Mouse (Mus musculus): ENCODE results near the gene Cd37. TPM values are rescaled to one million over a fixed set of nuclear protein-coding genes. Genes with fewer than 3 reads are reported as not detected.

Cd37 gene
- total RNA-seq, 2 experiments from 2014 or later, result 2.5 to 2.6 TPM

- no peak for DNase-seq
- intact Hi-C loops (cut with DNase I), result no loop called here
These were observed 3.2 kb downstream of the Cd37 start for GRCm38 (mm10) chr7:45235656-45236180.

- peak; percentile 59 for DNase-seq
- intact Hi-C loops (cut with DNase I), result no loop called here
These were observed 3.9 kb downstream of the Cd37 start for GRCm38 (mm10) chr7:45234922-45235571.

GRCm38 (mm10) chr7:45234333-45234841, 4.5 kb downstream of the Cd37 start:
- intact Hi-C loops (cut with DNase I), result no loop called here
- no peak for DNase-seq

- intact Hi-C loops (cut with DNase I), result no loop called here
- peak; percentile 81 for DNase-seq
These were observed 5.2 kb downstream of the Cd37 start for GRCm38 (mm10) chr7:45233580-45234332.

DNA sequence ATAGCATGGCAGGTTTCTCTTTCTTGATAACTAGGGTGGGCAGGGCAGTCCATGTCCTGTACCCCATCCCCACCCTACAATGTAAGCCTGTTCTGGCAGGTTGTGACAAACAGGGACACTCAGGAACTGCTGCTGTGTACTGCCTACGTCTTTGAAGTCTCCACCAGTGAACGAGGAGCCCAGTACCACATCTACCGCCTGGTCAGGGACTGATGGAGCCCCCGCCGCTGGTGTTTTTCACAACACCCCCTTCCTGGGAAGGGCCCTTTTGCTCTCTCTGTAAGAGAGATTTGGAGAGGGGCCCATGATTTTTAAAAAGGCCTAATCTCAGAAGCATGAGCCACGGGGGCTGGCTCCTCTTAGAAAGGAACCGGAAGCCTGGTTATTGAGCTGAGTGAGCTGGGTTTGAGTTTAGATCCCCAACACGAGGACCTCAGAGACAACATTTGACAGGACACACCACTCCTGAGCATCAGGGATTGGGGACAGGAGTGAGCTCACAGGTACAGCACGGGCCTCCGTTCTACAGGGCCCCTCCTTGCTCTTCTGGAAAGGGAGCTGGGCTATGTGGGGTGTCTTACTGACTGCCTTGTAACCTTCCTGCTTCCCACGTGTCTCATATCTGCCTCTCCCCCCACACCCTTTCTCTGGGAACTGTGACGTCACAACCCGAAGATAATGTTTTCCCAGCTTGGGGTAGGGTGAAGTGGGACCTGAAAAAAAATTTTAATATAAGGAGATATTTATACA, 6.0 kb downstream of the Cd37 start:
- DNase-seq, result no peak

GRCm38 (mm10) chr7:45231941-45232340, 7.0 kb downstream of the Cd37 start:
- intact Hi-C loops (cut with DNase I), result no loop called here

More for the DNA sequence above, 6.0 kb downstream of the Cd37 start:
- intact Hi-C loops (cut with DNase I), result no loop called here

DNA sequence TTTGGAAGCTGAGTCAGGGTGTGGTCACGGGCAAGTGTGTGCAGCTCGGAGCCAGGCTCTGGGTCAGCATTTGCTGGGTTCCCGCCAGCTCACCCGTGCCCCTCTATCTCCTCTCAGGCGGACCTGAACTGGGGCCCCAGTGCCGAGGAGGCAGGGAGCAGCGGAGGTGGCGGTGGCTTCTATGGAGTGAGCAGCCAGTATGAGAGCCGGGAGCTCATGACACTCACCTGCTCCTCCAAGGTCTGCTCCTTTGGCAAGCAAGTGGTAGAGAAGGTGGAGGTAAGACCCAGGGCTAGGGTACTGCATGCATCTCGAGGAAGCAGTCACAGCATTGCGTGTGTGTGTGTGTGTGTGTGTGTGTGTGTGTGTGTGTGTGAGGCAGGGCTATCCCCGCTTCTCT, 7.7 kb downstream of the Cd37 start:
- no peak for DNase-seq
- intact Hi-C loops (cut with DNase I), result no loop called here

More at GRCm38 (mm10) chr7:45231941-45232340, 7.0 kb downstream of the Cd37 start:
- DNase-seq, result no peak

DNA sequence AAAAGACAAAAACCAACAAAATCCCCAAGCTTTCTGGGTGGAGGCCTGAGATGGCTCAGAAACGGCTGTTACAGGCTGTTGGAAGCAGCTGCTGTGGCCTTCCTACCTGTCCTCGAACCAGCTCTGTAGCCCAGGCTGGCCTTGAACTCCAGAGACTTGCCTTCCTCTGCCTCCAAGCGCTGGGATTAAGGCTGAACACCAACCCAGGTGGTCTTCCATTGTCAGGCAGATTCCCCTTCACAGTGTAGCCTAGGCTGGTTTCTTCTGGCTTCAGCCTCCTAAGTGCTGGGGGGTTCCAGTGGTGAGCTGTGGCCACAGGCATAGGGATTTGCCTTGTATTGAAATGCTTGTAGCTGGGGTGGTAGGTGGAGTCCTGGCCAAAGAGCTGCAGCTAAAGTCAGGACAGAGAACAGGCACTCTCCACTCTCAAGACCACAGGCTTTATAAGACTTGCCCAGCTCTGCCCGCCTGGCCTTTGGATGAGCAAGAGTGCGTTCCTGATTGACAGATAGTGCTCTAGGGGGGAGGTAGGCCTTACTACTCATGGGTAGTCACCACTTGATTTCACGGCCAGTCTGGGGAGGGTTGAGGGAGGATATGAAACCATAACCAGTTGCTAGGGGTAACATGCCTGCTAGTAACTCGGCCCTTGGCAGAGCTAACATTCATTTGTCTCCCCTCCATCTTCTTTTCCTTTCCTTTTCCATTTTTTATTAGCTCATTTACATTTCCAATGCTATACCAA, 9.3 kb downstream of the Cd37 start:
- intact Hi-C loops (cut with DNase I), result no loop called here
- DNase-seq, result no peak

- intact Hi-C loops (cut with DNase I), result no loop called here
- no peak for DNase-seq
These were observed 9.9 kb downstream of the Cd37 start for GRCm38 (mm10) chr7:45229046-45229445.

DNA sequence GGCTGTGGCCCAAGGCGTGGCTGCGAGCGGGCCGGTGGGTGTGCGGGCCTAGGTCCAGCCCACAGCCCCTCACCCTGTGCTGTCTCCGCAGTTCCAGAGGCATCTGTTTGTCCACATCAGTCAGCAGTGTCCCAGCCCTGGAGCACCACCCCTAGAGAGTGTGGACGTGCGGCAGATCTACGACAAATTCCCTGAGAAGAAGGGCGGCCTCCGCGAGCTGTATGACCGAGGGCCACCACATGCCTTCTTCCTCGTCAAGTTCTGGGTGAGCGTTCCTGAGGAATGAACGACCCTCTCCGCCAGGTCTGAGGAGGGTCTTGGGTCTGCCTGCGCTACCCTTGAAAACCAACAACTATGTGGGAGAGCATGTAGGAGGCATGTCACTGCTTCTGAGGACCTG, 10.4 kb downstream of the Cd37 start:
- intact Hi-C loops (cut with DNase I), result no loop called here

DNA sequence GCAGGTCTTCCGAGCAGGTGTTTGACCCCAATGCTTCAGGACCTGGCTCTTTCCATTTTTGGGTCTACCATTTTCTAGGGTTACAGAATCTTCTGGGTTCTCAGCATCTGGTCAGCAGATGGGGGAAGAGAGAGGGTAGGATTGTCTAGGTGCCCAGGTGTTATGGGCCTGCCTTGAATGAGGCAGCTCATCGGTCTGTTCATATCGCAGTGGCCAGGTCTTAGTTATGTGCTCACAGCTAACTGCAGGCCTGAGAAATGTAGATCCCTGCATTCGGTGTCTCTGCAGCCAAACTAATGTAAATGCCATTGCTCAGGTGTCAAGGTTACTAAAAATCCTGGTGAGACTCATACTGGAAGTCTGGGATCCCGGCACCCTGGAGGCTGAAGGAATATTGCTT, 12.5 kb downstream of the Cd37 start:
- no peak for DNase-seq
- intact Hi-C loops (cut with DNase I), result no loop called here

More for the DNA sequence above, 10.4 kb downstream of the Cd37 start:
- no peak for DNase-seq

GRCm38 (mm10) chr7:45224826-45225225, 14.1 kb downstream of the Cd37 start:
- DNase-seq, result no peak
- intact Hi-C loops (cut with DNase I), result no loop called here

- intact Hi-C loops (cut with DNase I), result no loop called here
These were observed 17.2 kb downstream of the Cd37 start for GRCm38 (mm10) chr7:45221680-45222079.

GRCm38 (mm10) chr7:45216442-45217183, 22.3 kb downstream of the Cd37 start:
- intact Hi-C loops (cut with DNase I), result no loop called here
- peak; percentile 97 for DNase-seq

More at GRCm38 (mm10) chr7:45221680-45222079, 17.2 kb downstream of the Cd37 start:
- no peak for DNase-seq

- DNase-seq, result peak; percentile 60
- intact Hi-C loops (cut with DNase I), result no loop called here
These were observed 23.1 kb downstream of the Cd37 start, which contains the start of gene Tead2 for GRCm38 (mm10) chr7:45215673-45216441. TSS of gene Tead2 (plus strand) at chr7:45215753.

DNA sequence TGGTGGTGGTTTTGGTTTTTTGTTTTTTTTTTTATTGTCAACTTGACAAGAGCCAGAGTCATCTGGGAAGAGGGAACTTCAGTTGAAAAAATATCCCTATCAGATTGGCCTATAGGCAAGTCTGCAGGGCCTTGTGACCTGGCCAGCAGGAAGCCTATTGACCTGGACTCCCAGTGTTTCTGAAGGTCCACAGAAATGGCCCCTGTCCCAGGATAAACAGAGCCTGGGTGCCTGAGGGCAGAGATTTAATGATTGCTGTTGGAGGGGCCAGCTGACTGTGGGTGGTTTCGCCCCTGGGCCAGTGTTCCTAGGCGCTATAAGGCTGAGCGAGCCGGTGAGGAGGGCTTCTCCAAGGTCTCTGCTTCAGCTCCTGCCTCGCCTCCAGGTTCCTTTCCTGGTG, 25.2 kb downstream of the Cd37 start:
- no peak for DNase-seq
- intact Hi-C loops (cut with DNase I), result no loop called here

DNA sequence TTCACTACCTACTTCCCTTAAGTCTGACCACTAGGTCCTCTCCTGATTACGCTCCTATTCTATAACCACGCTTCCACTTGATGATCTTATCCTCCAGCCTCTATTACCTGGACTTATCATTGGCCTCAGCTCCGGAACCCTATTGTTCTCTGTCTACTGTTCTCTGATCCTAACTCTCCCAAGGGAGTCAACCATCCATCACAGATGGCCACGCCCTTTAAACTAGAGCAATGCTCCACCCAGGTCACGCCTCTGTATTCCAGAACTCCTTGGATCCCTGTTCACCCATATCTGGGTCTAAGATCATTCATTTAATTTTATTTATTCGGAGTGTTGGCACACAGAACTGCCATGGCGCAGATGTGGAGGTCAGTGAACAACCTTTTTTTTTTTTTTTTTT, 26.6 kb downstream of the Cd37 start:
- DNase-seq, result no peak
- intact Hi-C loops (cut with DNase I), result no loop called here

- no peak for DNase-seq
- intact Hi-C loops (cut with DNase I), result no loop called here
These were observed 27.1 kb downstream of the Cd37 start, which contains the start of gene Dkkl1 for GRCm38 (mm10) chr7:45211851-45212251. TSS of gene Dkkl1 (minus strand) at chr7:45212147.

DNA sequence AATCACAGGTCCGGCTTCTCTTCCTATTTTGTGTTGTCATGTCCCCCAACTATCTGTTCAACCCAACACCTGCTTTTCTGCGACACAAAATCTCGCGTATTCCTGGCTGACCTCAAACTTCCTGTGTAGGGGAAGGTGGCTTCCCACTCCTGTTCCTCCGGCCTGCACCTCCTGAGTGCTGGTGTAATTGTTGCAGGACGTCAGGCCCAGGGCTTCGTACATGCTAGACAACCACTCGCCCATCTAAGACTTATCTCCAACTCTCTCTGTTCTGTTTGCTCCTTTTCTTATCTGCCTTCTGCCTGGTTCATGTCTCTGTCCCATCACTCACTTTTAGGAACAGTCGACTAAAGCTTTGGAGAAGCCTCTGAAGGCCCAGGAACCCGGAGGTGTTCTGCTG, 27.8 kb downstream of the Cd37 start:
- intact Hi-C loops (cut with DNase I), result no loop called here
- DNase-seq, result no peak

All from left cerebral cortex, postnatal 4 days (tissue).